Mouse (Mus musculus) ES-E14 (cell line): ENCODE measurements at regions not wholly inside any gene's neighbourhood (a gene's known extent, or its start where the extent isn't known, plus 50 kb on each side); places are given as distances from the start of the nearest gene placed in this dataset.

Source experiments
- DNase-seq: peaks from one replicate; pipeline ENCODE4 v3.0.0-alpha.2; 2013; ENCODE audit warnings: low read depth, low spot score
- H3K27ac ChIP-seq: 2 replicates; pipeline ENCODE4 v1.5.1; 2012; ENCODE audit warnings: low read depth, mild to moderate bottlenecking, low read length, moderate library complexity, mixed read lengths; ENCODE audit not compliant: poor library complexity, insufficient read depth, severe bottlenecking
- H3K36me3 ChIP-seq: 2 replicates; pipeline ENCODE4 v1.6.1; 2012; ENCODE audit warnings: mild to moderate bottlenecking, low read length, moderate library complexity, mixed read lengths; ENCODE audit not compliant: control insufficient read depth, poor library complexity, insufficient read depth, severe bottlenecking
- H3K4me1 ChIP-seq, 2 experiments: fragments of 150-350 bp in 1 of 2; sonication (generic) in 1 of 2; 2 replicates each; pipeline ENCODE4 v1.6.1; 2012; ENCODE audit warnings: low read length in 2 of 2, mild to moderate bottlenecking in 1 of 2, mixed read lengths in 1 of 2; ENCODE audit not compliant: control insufficient read depth in 2 of 2, insufficient read depth in 2 of 2, poor library complexity in 1 of 2
- H3K4me3 ChIP-seq, 2 experiments: fragments of 150-350 bp in 1 of 2; sonication (generic) in 1 of 2; 2 replicates each; pipeline ENCODE4 v1.5.1; 2012; ENCODE audit warnings: low read length in 2 of 2, low read depth in 1 of 2, mild to moderate bottlenecking in 1 of 2, mixed read lengths in 1 of 2; ENCODE audit not compliant: insufficient read depth in 1 of 2, poor library complexity in 1 of 2, severe bottlenecking in 1 of 2
- H3K9ac ChIP-seq: 2 replicates; pipeline ENCODE4 v1.6.1; 2012; ENCODE audit warnings: low read depth, mild to moderate bottlenecking, low read length, mixed read lengths; ENCODE audit not compliant: poor library complexity, insufficient read depth, severe bottlenecking
- H3K9me3 ChIP-seq: fragments of 150-350 bp; sonication (generic); 2 replicates; pipeline ENCODE4 v1.6.1; 2012; ENCODE audit warnings: low read depth, mild to moderate bottlenecking, low read length; ENCODE audit not compliant: control insufficient read depth, insufficient read depth
- CHD2 ChIP-seq: IDR thresholded peaks from 2 replicates; pipeline ENCODE4 v1.6.1; 2014; ENCODE audit warnings: mild to moderate bottlenecking, low read depth, low read length, inconsistent platforms
- HCFC1 ChIP-seq: IDR thresholded peaks from 2 replicates; pipeline ENCODE4 v1.6.1; 2012; ENCODE audit warnings: low read length, inconsistent platforms, borderline replicate concordance; ENCODE audit not compliant: insufficient read depth
- MAFK ChIP-seq: IDR thresholded peaks from 2 replicates; pipeline ENCODE4 v1.6.1; 2014; ENCODE audit warnings: mild to moderate bottlenecking, low read depth, low read length, inconsistent platforms; ENCODE audit not compliant: insufficient read depth
- ZC3H11A ChIP-seq: IDR thresholded peaks from 2 replicates; pipeline ENCODE4 v1.6.1; 2012; ENCODE audit warnings: low read depth, mild to moderate bottlenecking, inconsistent platforms, low read length, borderline replicate concordance
- ZNF384 ChIP-seq: IDR thresholded peaks from 2 replicates; pipeline ENCODE4 v1.6.1; 2012; ENCODE audit warnings: low read depth, low read length, inconsistent platforms
- in situ Hi-C, 2 experiments: fragments of 600-800 bp; cut with MboI; formaldehyde crosslinking; loops; one replicate each; pipeline ENCODE4 v1.15.1; 2025; ENCODE audit warnings: low sequenced_read_pairs in 2 of 2, inconsistent platforms in 1 of 2; ENCODE audit not compliant: unreplicated experiment in 2 of 2

DNA sequence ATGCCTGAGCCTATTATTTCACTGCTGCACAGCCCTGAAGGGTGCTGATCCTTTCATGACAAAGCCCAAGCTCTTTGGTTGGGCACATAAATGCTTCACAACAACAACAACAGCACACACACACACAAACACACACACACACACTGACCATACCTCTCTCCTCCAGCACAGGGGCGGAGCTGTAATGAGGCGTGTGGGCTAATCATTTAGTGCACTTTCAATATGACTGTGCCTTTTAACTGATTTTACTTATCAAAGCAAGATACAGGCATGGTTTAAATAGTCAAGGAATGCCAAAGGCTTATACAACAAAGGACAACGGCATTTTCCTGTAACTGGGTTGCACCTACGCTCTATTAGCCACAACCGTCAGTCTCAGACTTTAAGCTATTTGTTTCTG, 61.1 kb upstream of the Foxn2 start:
- no peak for TF ChIP-seq CHD2
- TF ChIP-seq HCFC1, result no peak
- no peak for TF ChIP-seq ZC3H11A
- TF ChIP-seq MAFK, result no peak
- TF ChIP-seq ZNF384, result no peak

GRCm38 (mm10) chr17:88381106-88381505, 59.4 kb upstream of the Foxn2 start:
- TF ChIP-seq CHD2, result no peak
- TF ChIP-seq MAFK, result no peak
- no peak for TF ChIP-seq HCFC1
- TF ChIP-seq ZC3H11A, result no peak
- no peak for TF ChIP-seq ZNF384
- no peak overlapping the region for H3K27ac ChIP-seq
- in situ Hi-C loops, result no loop called here
- no peaks in the 10 kb centered on the region for H3K36me3 ChIP-seq
- DNase-seq, result no peak
- no peak overlapping the region for H3K9ac ChIP-seq
- no peaks in the 10 kb centered on the region for H3K9me3 ChIP-seq
- no peaks in the 10 kb centered on the region for H3K4me1 ChIP-seq
- no peak overlapping the region for H3K4me3 ChIP-seq

More for the DNA sequence above, 61.1 kb upstream of the Foxn2 start:
- in situ Hi-C loops, result no loop called here
- Histone ChIP-seq H3K4me3 (no peak overlapping the region), H3K9me3 (no peaks in the 10 kb centered on the region), H3K27ac (no peak overlapping the region), H3K36me3 (no peaks in the 10 kb centered on the region), H3K4me1 (peaks cover 0 to 4% of the 10 kb centered on the region in 2 experiments; a peak in 2 of 4 replicates), H3K9ac (no peak overlapping the region)
- no peak for DNase-seq

GRCm38 (mm10) chr17:88383447-88383846, 57.1 kb upstream of the Foxn2 start:
- H3K9me3 ChIP-seq, result no peaks in the 10 kb centered on the region
- DNase-seq, result no peak
- H3K27ac ChIP-seq, result no peak overlapping the region
- no peak overlapping the region for H3K9ac ChIP-seq
- no peak overlapping the region for H3K4me3 ChIP-seq
- in situ Hi-C loops, result no loop called here
- H3K4me1 ChIP-seq, result no peaks in the 10 kb centered on the region
- H3K36me3 ChIP-seq, result no peaks in the 10 kb centered on the region
- no peak for TF ChIP-seq MAFK
- TF ChIP-seq ZC3H11A, result no peak

GRCm38 (mm10) chr17:88388441-88388951, 52.0 kb upstream of the Foxn2 start:
- H3K36me3 ChIP-seq, result no peaks in the 10 kb centered on the region
- no peaks in the 10 kb centered on the region for H3K4me1 ChIP-seq
- H3K9me3 ChIP-seq, result no peaks in the 10 kb centered on the region
- no peak overlapping the region for H3K4me3 ChIP-seq
- no peak for DNase-seq
- TF ChIP-seq MAFK, result no peak
- no peak for TF ChIP-seq ZC3H11A
- TF ChIP-seq ZNF384, result no peak
- TF ChIP-seq HCFC1, result no peak
- no peak for TF ChIP-seq CHD2
- in situ Hi-C loops, result no loop called here
- H3K27ac ChIP-seq, result no peak overlapping the region
- H3K9ac ChIP-seq, result no peak overlapping the region

- H3K27ac ChIP-seq, result no peak overlapping the region
- H3K4me1 ChIP-seq, result no peaks in the 10 kb centered on the region
- in situ Hi-C loops, result no loop called here
- H3K9ac ChIP-seq, result no peak overlapping the region
- H3K36me3 ChIP-seq, result no peaks in the 10 kb centered on the region
- DNase-seq, result no peak
- TF ChIP-seq MAFK (no peak), CHD2 (no peak), HCFC1 (no peak), ZNF384 (no peak), ZC3H11A (no peak)
- H3K4me3 ChIP-seq, result no peak overlapping the region
- H3K9me3 ChIP-seq, result no peaks in the 10 kb centered on the region
Observed at GRCm38 (mm10) chr17:88389668-88390461, 50.6 kb upstream of the Foxn2 start.
